Mouse (Mus musculus): ENCODE results near the gene Ppp3ca.

- TF ChIP-seq POLR2A (IDR thresholded peaks at IDR 0.05; ENCODE audit: control insufficient read depth, low read depth, low read length), result no peak
- TF ChIP-seq CTCF (IDR thresholded peaks at IDR 0.05; ENCODE audit: control insufficient read depth, insufficient read depth, insufficient replicate concordance, low read depth, low read length), result no peak
Measured at GRCm38 (mm10) chr3:136729978-136730377, 60.1 kb downstream of the Ppp3ca start.
